Mouse (Mus musculus) liver, adult 2 months (tissue): ENCODE results near the gene Gm525.

Experiments
- CTCF ChIP-seq: fragments of 200-500 bp; IDR thresholded peaks from 2 replicates; pipeline ENCODE4 v1.5.1; 2011; ENCODE audit warnings: low read depth, low read length, control low read depth
- POLR2A ChIP-seq: fragments of 200-500 bp; IDR thresholded peaks from 2 replicates; pipeline ENCODE4 v1.6.1; 2011; ENCODE audit warnings: low read length, control low read depth; ENCODE audit not compliant: insufficient read depth; ENCODE audit errors: extremely low read depth

DNA sequence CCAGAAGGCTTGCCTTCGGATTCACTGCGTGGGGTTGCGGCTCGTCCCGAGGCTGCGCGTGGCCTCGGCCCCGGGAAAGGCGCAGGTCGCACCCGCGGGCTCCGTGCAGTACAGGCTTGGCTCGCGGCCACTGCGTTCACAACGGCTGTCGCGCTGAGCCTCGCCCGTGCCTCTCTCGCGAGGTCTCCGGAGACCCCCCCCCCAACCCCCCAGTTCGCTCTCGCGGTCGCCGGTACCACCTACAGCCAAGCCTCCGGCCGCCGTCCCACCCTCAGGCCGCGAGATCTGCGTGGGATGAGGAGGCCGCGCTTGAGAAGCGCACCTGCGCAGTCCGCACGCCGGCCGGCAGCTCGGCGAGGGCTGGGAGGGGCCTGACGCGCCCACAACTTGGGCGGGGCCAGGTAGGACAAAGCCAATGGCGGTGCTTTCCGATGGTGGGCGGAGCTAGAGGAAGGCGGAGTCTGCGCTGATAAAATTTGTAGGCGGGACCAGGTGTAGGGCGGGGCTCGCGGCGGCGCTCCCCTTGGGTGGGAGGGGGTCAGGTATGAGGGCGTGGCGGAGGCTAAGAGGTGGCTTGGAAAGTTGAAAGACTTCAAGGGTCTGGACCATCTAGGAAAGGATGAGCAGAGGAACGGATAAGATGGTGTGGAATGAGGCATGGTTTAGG is 13.1 kb upstream of the Gm525 start:
- TF ChIP-seq CTCF: no peak
- 0 out of 2 replicates have a peak, but pooled peaks have one; percentile 36 for TF ChIP-seq POLR2A
